Mouse (Mus musculus) intestine, embryonic 16.5 days (tissue): ENCODE data around the gene Nt5c3b. TPM values are rescaled to one million over a fixed set of nuclear protein-coding genes. Genes with fewer than 3 reads are reported as not detected.

Source experiments
- ATAC-seq: fragments of 200-750 bp; cut with Nextera tagmentation; 2 replicates; pipeline ENCODE4 v1.8.0; 2017; ENCODE audit warnings: moderate TSS enrichment, moderate library complexity
- H3K27ac ChIP-seq: fragments of 300-500 bp; sonication (generic); 2 replicates; pipeline ENCODE4 v1.5.1; 2014; ENCODE audit warnings: mild to moderate bottlenecking, low read length
- H3K27me3 ChIP-seq: fragments of 300-500 bp; sonication (generic); replicated peaks from 2 replicates; pipeline ENCODE4 v1.6.1; 2014; ENCODE audit warnings: low read length, control low read depth, mixed read lengths; ENCODE audit not compliant: control insufficient read depth, insufficient read depth
- H3K36me3 ChIP-seq: fragments of 300-500 bp; sonication (generic); 2 replicates; pipeline ENCODE4 v1.6.1; 2014; ENCODE audit warnings: low read length, control low read depth; ENCODE audit not compliant: control insufficient read depth, insufficient read depth
- H3K4me1 ChIP-seq: fragments of 300-500 bp; sonication (generic); 2 replicates; pipeline ENCODE4 v1.6.1; 2014; ENCODE audit warnings: low read length, control low read depth, mixed read lengths; ENCODE audit not compliant: control insufficient read depth, insufficient read depth
- H3K4me2 ChIP-seq: fragments of 300-500 bp; sonication (generic); 2 replicates; pipeline ENCODE4 v1.6.1; 2014; ENCODE audit warnings: low read depth, low read length, control low read depth
- H3K4me3 ChIP-seq: fragments of 300-500 bp; sonication (generic); 2 replicates; pipeline ENCODE4 v1.5.1; 2014; ENCODE audit warnings: mild to moderate bottlenecking, low read length
- H3K9ac ChIP-seq: fragments of 300-500 bp; sonication (generic); 2 replicates; pipeline ENCODE4 v1.6.1; 2014; ENCODE audit warnings: low read depth, low read length
- H3K9me3 ChIP-seq: fragments of 300-500 bp; sonication (generic); 2 replicates; pipeline ENCODE4 v1.6.1; 2016; ENCODE audit warnings: low read length, control low read depth; ENCODE audit not compliant: control insufficient read depth
- WGBS: fragments of 180-500 bp; shearing (Covaris S2); extraction: QIAGEN DNeasy Blood & Tissue Kit; methylation state at CpG from one replicate; pipeline ENCODE4 v1.1.7; 2014; 5-methylcytosine and 5-hydroxymethylcytosine counted together
- polyA plus RNA-seq: library from polyadenylated mRNA; unstranded; fragments of >200 nt; fragmentation: Nextera tagmentation; extraction: Ambion mirVana; gene quantifications from 2 replicates; pipeline ENCODE4 v1.2.1, GENCODE M21; 2015

Nt5c3b gene
- polyA plus RNA-seq, 1 experiment from 2014 or later = 85.8 TPM

GRCm38 (mm10) chr11:100404456-100405074, 37.0 kb downstream of the Nt5c3b start:
- no peak overlapping the region for H3K27ac ChIP-seq

GRCm38 (mm10) chr11:100403445-100404134, 38.0 kb downstream of the Nt5c3b start:
- Histone ChIP-seq H3K27me3 (no peaks in the 10 kb centered on the region), H3K9me3 (no peaks in the 10 kb centered on the region), H3K4me1 (peaks cover 34% of the 10 kb centered on the region), H3K4me2 (no peak overlapping the region), H3K9ac (0 out of 2 replicates have a peak overlapping the region, but pooled peaks have one; percentile 29), H3K36me3 (no peaks in the 10 kb centered on the region), H3K4me3 (no peak overlapping the region), H3K27ac (peak overlapping the region; percentile 57)
- ATAC-seq = peak; percentile 24; the same call in 1 of the 2 replicates
- 32% methylated on average over 10 of the region's 10 CpGs for WGBS

More at GRCm38 (mm10) chr11:100404456-100405074, 37.0 kb downstream of the Nt5c3b start:
- H3K9ac ChIP-seq = no peak overlapping the region
- no peak overlapping the region for H3K4me3 ChIP-seq
- H3K36me3 ChIP-seq = no peaks in the 10 kb centered on the region
- no peaks in the 10 kb centered on the region for H3K9me3 ChIP-seq
- H3K4me2 ChIP-seq = no peak overlapping the region
- no peaks in the 10 kb centered on the region for H3K27me3 ChIP-seq
- no peak for ATAC-seq
- WGBS = 91% methylated on average over 3 of the region's 3 CpGs
- H3K4me1 ChIP-seq = peaks cover 30% of the 10 kb centered on the region

- no peaks in the 10 kb centered on the region for H3K9me3 ChIP-seq
- no peaks in the 10 kb centered on the region for H3K27me3 ChIP-seq
- H3K4me1 ChIP-seq = peaks cover 40% of the 10 kb centered on the region
- H3K27ac ChIP-seq = peak overlapping the region; percentile 57
- H3K4me3 ChIP-seq = no peak overlapping the region
- 50% methylated on average over 2 of the region's 2 CpGs for WGBS
- peak overlapping the region; percentile 29; the same call in 1 of the 2 replicates for H3K9ac ChIP-seq
- ATAC-seq = peak; percentile 45
- H3K36me3 ChIP-seq = no peaks in the 10 kb centered on the region
- H3K4me2 ChIP-seq = no peak overlapping the region
These were observed 38.9 kb downstream of the Nt5c3b start for GRCm38 (mm10) chr11:100402682-100403081.

GRCm38 (mm10) chr11:100402240-100402639, 39.4 kb downstream of the Nt5c3b start:
- no peak overlapping the region for H3K4me2 ChIP-seq
- no peak for ATAC-seq
- 29% methylated on average over 6 of the region's 6 CpGs for WGBS
- H3K27ac ChIP-seq = peak overlapping the region; percentile 57
- H3K4me1 ChIP-seq = peaks cover 40% of the 10 kb centered on the region
- no peak overlapping the region for H3K4me3 ChIP-seq
- no peaks in the 10 kb centered on the region for H3K36me3 ChIP-seq
- peak overlapping the region; percentile 20; the same call in 1 of the 2 replicates for H3K9ac ChIP-seq
- H3K27me3 ChIP-seq = no peaks in the 10 kb centered on the region
- no peaks in the 10 kb centered on the region for H3K9me3 ChIP-seq

- no peaks in the 10 kb centered on the region for H3K36me3 ChIP-seq
- no peaks in the 10 kb centered on the region for H3K27me3 ChIP-seq
- H3K27ac ChIP-seq = peak overlapping the region; percentile 64
- no peak overlapping the region for H3K4me3 ChIP-seq
- no peak for ATAC-seq
- H3K9me3 ChIP-seq = no peaks in the 10 kb centered on the region
- no peak overlapping the region for H3K4me2 ChIP-seq
- WGBS = 57% methylated on average over 6 of the region's 6 CpGs
- peaks cover 42% of the 10 kb centered on the region for H3K4me1 ChIP-seq
- 0 out of 2 replicates have a peak overlapping the region, but pooled peaks have one; percentile 6 for H3K9ac ChIP-seq
These were observed 40.8 kb downstream of the Nt5c3b start for GRCm38 (mm10) chr11:100400842-100401241.

- Histone ChIP-seq H3K4me1 (peaks cover 50% of the 10 kb centered on the region), H3K9me3 (no peaks in the 10 kb centered on the region), H3K36me3 (no peaks in the 10 kb centered on the region), H3K27me3 (no peaks in the 10 kb centered on the region), H3K4me3 (no peak overlapping the region), H3K27ac (peak overlapping the region; percentile 34), H3K9ac (no peak overlapping the region), H3K4me2 (no peak overlapping the region)
- ATAC-seq = no peak
- 73% methylated on average over 12 of the region's 12 CpGs for WGBS
These were observed 41.7 kb downstream of the Nt5c3b start for GRCm38 (mm10) chr11:100399727-100400538.

- Histone ChIP-seq H3K27ac (peak overlapping the region; percentile 49), H3K4me1 (peaks cover 56% of the 10 kb centered on the region), H3K36me3 (no peaks in the 10 kb centered on the region), H3K9ac (no peak overlapping the region), H3K27me3 (no peaks in the 10 kb centered on the region), H3K4me3 (no peak overlapping the region), H3K4me2 (no peak overlapping the region), H3K9me3 (no peaks in the 10 kb centered on the region)
- no peak for ATAC-seq
- 73% methylated on average over 9 of the region's 9 CpGs for WGBS
These were observed 42.3 kb downstream of the Nt5c3b start for GRCm38 (mm10) chr11:100399320-100399719.

- peak overlapping the region; percentile 34; the same call in 1 of the 2 replicates for H3K27ac ChIP-seq
- no peak overlapping the region for H3K9ac ChIP-seq
- H3K36me3 ChIP-seq = no peaks in the 10 kb centered on the region
- H3K9me3 ChIP-seq = no peaks in the 10 kb centered on the region
- no peak overlapping the region for H3K4me3 ChIP-seq
- no peak for ATAC-seq
- WGBS = 91% methylated on average over 7 of the region's 7 CpGs
- 0 out of 2 replicates have a peak overlapping the region, but pooled peaks have one; percentile 58 for H3K4me2 ChIP-seq
- no peaks in the 10 kb centered on the region for H3K27me3 ChIP-seq
- peaks cover 58% of the 10 kb centered on the region for H3K4me1 ChIP-seq
These were observed 43.1 kb downstream of the Nt5c3b start for GRCm38 (mm10) chr11:100398517-100398916.
